Mouse (Mus musculus): ENCODE results near the gene Ppp1r7. TPM values are rescaled to one million over a fixed set of nuclear protein-coding genes. Genes with fewer than 3 reads are reported as not detected.

Ppp1r7 gene
- 57.8 and 62.7 TPM in 2 replicates for polyA plus RNA-seq (2015; fragmentation: Nextera tagmentation; extraction: Ambion mirVana)

DNA sequence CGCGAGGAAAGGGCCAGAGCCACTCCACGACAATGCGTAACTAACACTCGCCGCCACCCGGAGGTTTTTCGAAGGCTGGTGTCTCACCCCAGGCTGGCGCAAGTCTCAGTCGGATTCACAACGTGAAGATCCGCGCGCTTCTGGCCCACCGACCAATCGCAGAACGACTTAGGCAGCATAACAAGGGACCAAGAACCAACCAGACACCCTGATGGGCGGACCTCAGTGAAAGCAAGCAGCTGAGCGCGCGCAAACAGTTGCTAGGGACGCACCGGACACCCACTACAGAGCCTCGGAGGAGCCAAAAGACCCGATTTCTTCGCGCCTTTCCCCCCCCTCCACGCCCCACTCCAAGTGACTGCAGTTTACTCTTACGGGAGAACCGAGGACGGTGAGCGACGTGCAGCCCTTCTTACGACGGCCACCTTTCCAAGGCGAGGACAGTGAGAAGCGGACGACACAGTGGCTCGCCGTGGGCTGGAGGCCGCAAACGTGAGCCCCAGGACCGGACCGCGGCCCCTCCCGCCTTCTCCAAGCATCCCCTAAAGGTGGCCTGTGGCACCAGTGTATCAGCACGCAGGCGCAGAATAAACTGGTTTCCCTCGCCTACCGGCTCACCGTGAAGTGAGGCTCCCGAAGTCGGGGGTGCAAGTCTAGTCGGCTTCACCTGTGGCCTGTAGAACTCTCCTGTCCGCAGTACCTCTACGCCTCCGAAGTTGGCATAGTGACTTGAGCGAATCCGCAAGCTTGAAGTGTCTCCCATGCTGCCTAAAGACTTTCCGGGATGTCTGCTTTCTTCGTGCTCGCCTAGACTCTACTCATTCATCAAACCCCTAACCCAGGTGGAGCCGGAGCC, at the start of gene Ppp1r7, which contains the start of gene Pask:
Gene Ppp1r7, plus strand, starts transcription at position 207 of the 856 bp plus-strand sequence.
Gene Pask, minus strand, starts transcription at position 835 of the 856 bp plus-strand sequence.

DNA sequence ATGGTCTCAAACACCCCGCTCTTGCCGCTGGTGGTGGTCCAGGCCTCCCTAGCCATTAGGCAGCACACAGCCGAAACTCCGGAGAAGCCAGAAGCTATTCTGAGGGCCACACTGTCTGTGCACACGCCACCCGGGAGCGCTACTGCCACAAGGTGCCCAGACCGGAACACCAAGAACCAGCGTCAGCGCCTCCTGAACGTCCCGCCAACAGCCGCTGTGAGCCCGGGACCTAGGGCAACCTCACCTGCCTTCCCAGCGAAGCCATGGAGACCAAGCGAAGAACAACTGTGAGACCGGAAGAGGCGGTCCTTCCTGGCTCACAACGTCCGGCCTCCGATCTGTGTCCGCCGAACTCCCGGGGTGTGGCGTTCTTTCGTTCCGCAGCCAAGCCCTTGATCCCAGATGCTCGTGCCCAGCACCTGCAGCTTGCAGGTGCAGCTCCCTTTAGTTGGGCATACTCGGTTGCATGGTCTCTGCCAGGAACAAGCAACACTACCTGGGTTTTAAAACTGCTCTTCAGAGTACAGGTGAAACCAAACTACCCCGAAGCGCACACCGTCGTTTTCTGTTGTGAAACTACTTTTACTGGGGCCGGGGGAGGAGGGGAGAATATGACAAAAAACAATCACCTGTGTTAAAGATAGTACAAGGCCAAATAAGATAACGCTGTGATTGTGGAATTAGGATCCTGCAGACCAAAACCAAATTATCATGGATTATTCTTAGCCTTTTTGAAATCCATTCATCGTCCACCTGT, 36.9 kb upstream of the Ppp1r7 start, which contains the start of gene Mterf4:
Gene Mterf4, minus strand, starts transcription at position 335 of the 757 bp plus-strand sequence.

DNA sequence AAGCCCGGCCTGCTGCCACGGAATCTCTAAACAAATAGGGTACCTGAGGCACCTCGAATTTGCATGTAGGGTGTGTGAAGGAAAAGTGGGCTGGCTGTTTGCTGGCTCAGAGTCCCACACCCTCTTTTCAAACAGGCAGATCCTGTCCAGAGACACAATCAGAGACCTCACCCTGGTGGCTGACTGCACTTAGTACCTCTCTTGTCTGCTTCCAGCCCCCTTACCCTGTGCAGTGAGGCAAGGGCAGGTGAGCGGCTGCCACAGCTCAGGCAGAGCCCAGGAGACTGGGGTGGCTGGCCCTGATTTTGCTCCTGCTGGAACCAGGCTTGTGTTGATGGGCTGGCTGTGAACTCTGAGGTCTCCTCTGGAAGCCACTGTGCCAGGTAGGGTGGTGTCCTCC, 31.0 kb downstream of the Ppp1r7 start, which contains the start of gene Ano7:
Gene Ano7, plus strand, starts transcription at position 266 of the 400 bp plus-strand sequence.

Small RNAs within 50 kb of the gene (microRNA-seq; reads per million reads assigned to microRNA genes)
- not detected for gene Mir6345
- not detected for gene Mir6902

Other genes with a start within 250 kb of the Ppp1r7 start
- 639 and 734 TPM in 2 replicates for gene Kif1a, start 240.9 kb upstream of the Ppp1r7 start, polyA plus RNA-seq (2015; fragmentation: Nextera tagmentation; extraction: Ambion mirVana)
- gene Agxt, start 207.6 kb upstream of the Ppp1r7 start, polyA plus RNA-seq (2015; fragmentation: Nextera tagmentation; extraction: Ambion mirVana), result 0.18 TPM in 1 of 2 replicates, not detected in the other
- gene 2310007B03Rik, start 181.9 kb upstream of the Ppp1r7 start, polyA plus RNA-seq (2015; fragmentation: Nextera tagmentation; extraction: Ambion mirVana), result 0.10 TPM in 1 of 2 replicates, not detected in the other
- 0.28 and 0.34 TPM in 2 replicates for gene Crocc2, start 174.1 kb upstream of the Ppp1r7 start, polyA plus RNA-seq (2015; fragmentation: Nextera tagmentation; extraction: Ambion mirVana)
- gene Sned1, start 107.0 kb upstream of the Ppp1r7 start, polyA plus RNA-seq (2015; fragmentation: Nextera tagmentation; extraction: Ambion mirVana), result 5.1 and 6.7 TPM in 2 replicates
- 24.1 and 24.9 TPM in 2 replicates for gene Mterf4, start 36.9 kb upstream of the Ppp1r7 start, polyA plus RNA-seq (2015; fragmentation: Nextera tagmentation; extraction: Ambion mirVana)
- gene Pask, start 628 bp downstream of the Ppp1r7 start, polyA plus RNA-seq (2015; fragmentation: Nextera tagmentation; extraction: Ambion mirVana), result 1.8 and 4.1 TPM in 2 replicates
- 2.7 and 3.2 TPM in 2 replicates for gene Ano7, start 31.1 kb downstream of the Ppp1r7 start, polyA plus RNA-seq (2015; fragmentation: Nextera tagmentation; extraction: Ambion mirVana)
- gene Hdlbp, start 136.0 kb downstream of the Ppp1r7 start, polyA plus RNA-seq (2015; fragmentation: Nextera tagmentation; extraction: Ambion mirVana), result 90.0 and 105 TPM in 2 replicates
- 3.3 TPM in 2 replicates for gene Farp2, start 169.2 kb downstream of the Ppp1r7 start, polyA plus RNA-seq (2015; fragmentation: Nextera tagmentation; extraction: Ambion mirVana)